7 mouse cellular contexts compared by ENCODE assay signal in the genomic region with DNA sequence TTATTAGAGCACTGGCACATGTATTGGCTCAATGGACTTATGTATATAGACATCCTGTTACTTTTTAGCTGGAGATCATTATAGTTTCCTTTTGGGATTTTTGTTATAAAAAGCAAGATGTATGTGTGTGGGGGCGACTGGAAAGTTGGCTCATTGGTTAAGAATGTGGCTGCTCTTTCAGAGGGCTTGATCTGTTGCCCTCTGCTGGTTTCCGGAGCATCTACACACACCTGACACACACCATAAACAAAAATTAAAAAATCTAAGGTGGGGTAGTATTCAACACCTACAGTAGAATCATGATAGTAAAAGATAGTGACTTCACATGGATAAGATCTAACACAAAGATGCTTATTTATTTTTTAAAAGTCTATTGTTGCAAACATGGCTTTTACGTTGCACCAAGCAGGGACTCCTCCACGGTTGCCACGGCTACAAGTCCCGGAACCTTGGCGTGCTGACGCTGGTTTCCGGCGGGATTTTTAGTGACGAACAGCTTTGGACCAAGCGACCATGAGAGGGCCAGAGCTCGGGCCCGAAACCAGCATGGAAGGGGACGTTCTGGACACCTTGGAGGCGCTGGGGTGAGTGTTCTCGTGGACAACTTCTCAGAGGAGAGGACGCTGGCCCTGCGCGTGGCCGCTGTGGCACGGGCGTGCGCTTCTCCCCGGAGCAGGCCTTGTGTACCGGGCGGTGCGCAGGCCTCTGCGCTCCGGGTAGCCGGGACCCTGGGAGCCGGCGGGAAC. TPM values are rescaled to one million over a fixed set of nuclear protein-coding genes. Genes with fewer than 3 reads are reported as not detected.
DNase-seq lines count a peak whose midpoint lies in the region; ATAC-seq lines count a peak whose summit lies in the region.

Gene Fam98b, plus strand, starts transcription at position 485 of the 746 bp plus-strand sequence.

- H3K27ac ChIP-seq in intestine, embryonic 16.5 days (ENCODE audit: low read length): peak within 1 kb of the TSS; percentile 84
- peak within 1 kb of the TSS; percentile 87 for H3K27ac ChIP-seq in midbrain, embryonic 11.5 days (ENCODE audit: low read depth, low read length)

- H3K4me2 ChIP-seq in intestine, embryonic 16.5 days (ENCODE audit: low read depth, low read length): peak within 1 kb of the TSS; percentile 80
- H3K4me2 ChIP-seq in midbrain, embryonic 11.5 days: peak within 1 kb of the TSS; percentile 51

- DNase-seq in adrenal gland, adult 8-10 months: peak; percentile 81
- DNase-seq in embryo, embryonic 9.5 days (ENCODE audit: extremely low spot score): peak; percentile 96
- peak; percentile 79 to 87 for DNase-seq in gastrocnemius, postnatal 4 days (ENCODE audit: low spot score in 2 of 2)
- peak; percentile 90 to 92 for DNase-seq in left cerebral cortex, postnatal 36 days (ENCODE audit: low spot score in 2 of 2)
- peak; percentile 100 for DNase-seq in midbrain, embryonic 11.5 days (ENCODE audit: low spot score, missing footprints)
- peak; percentile 57 for DNase-seq in skeletal muscle tissue, adult 2 months (ENCODE audit: low read depth, low spot score)

- peak within 1 kb of the TSS; percentile 98 for H3K9ac ChIP-seq in intestine, embryonic 16.5 days (ENCODE audit: low read depth, low read length)
- H3K9ac ChIP-seq in midbrain, embryonic 11.5 days (ENCODE audit: low read length): peak within 1 kb of the TSS; percentile 97

- peak; percentile 98 for ATAC-seq in intestine, embryonic 16.5 days
- ATAC-seq in midbrain, embryonic 11.5 days (ENCODE audit: low FRiP score): peak; percentile 96

- H3K36me3 ChIP-seq in intestine, embryonic 16.5 days (ENCODE audit: control insufficient read depth, insufficient read depth, low read length): no peaks in the 10 kb centered on the region
- H3K36me3 ChIP-seq in midbrain, embryonic 11.5 days (ENCODE audit: control insufficient read depth, insufficient read depth, low read length): no peaks in the 10 kb centered on the region

- peak within 1 kb of the TSS; percentile 95 for H3K4me3 ChIP-seq in intestine, embryonic 16.5 days (ENCODE audit: low read length)
- peak within 1 kb of the TSS; percentile 84 for H3K4me3 ChIP-seq in midbrain, embryonic 11.5 days (ENCODE audit: low read depth, low read length)

- no peaks in the 10 kb centered on the region for H3K27me3 ChIP-seq in intestine, embryonic 16.5 days (replicated peaks; ENCODE audit: control insufficient read depth, insufficient read depth, low read length)
- H3K27me3 ChIP-seq in midbrain, embryonic 11.5 days (ENCODE audit: control insufficient read depth, insufficient read depth, low read length): no peaks in the 10 kb centered on the region

- WGBS in intestine, embryonic 16.5 days: under 1% methylated on average over 31 of the region's 33 CpGs
- WGBS in midbrain, embryonic 11.5 days: under 1% methylated on average over 33 of the region's 33 CpGs

- intact Hi-C loops in left cerebral cortex, postnatal 36 days (cut with DNase I): loop anchor here (5.0 kb wide), 1 partner anchor 352 kb away; no protein-coding TSS in a partner anchor

- no peaks in the 10 kb centered on the region for H3K9me3 ChIP-seq in intestine, embryonic 16.5 days (ENCODE audit: control insufficient read depth, low read length)
- no peaks in the 10 kb centered on the region for H3K9me3 ChIP-seq in midbrain, embryonic 11.5 days (ENCODE audit: control insufficient read depth, low read length)

- peaks cover 2% of the 10 kb centered on the region; the same call in 1 of the 2 replicates for H3K4me1 ChIP-seq in intestine, embryonic 16.5 days (ENCODE audit: control insufficient read depth, insufficient read depth, low read length)
- peaks cover 7% of the 10 kb centered on the region for H3K4me1 ChIP-seq in midbrain, embryonic 11.5 days (ENCODE audit: control insufficient read depth, insufficient read depth, low read length)

RNA-seq across cellular contexts. Expression of gene Fam98b, which starts in this region (rescaled TPM):
- 10 to 100 TPM; 42.9 to 56.9 (median 48.5) TPM for total RNA-seq in adrenal gland, adult 8-10 months (2022)
- total RNA-seq in gastrocnemius, postnatal 4 days (2021): 10 to 100 TPM; 29.7 to 32.1 TPM
- 4.8 and 6.6 TPM in 2 replicates for polyA plus RNA-seq in intestine, embryonic 16.5 days (2015; fragmentation: Nextera tagmentation; extraction: Ambion mirVana)
- total RNA-seq in left cerebral cortex, postnatal 36 days (2021): 10 to 100 TPM; 45.2 to 52.4 TPM
- polyA plus RNA-seq in midbrain, embryonic 11.5 days (2014; fragmentation: Nextera tagmentation; extraction: Ambion mirVana): 8.3 and 9.1 TPM in 2 replicates

Comparison
In these comparisons a context has a peak if more than half of its experiments do, and no peak if none do; other contexts are left out.
1. Peak in every context shown above with its lines: DNase-seq, ATAC-seq, H3K4me3 ChIP-seq and H3K27ac ChIP-seq.